Mouse (Mus musculus) frontal cortex, adult (tissue): ENCODE data around the gene Nemp1.

ENCODE experiments used
- ATAC-seq: cut with Nextera tagmentation; 2 replicates; pipeline ENCODE4 v1.9.2; 2017; ENCODE audit warnings: mild to moderate bottlenecking, moderate library complexity, mixed read lengths; ENCODE audit not compliant: low TSS enrichment

The Nemp1 gene

GRCm38 (mm10) chr10:127666501-127667268 lies at the start of gene Nemp1:
Nemp1 (plus strand) TSS chr10:127666901.
- ATAC-seq = peak; percentile 13

- ATAC-seq = no peak
Measured at GRCm38 (mm10) chr10:127617294-127617693, 49.4 kb upstream of the Nemp1 start.

- ATAC-seq = no peak
Measured at GRCm38 (mm10) chr10:127618173-127618572, 48.5 kb upstream of the Nemp1 start.

- no peak for ATAC-seq
Measured at GRCm38 (mm10) chr10:127619119-127619721, 47.5 kb upstream of the Nemp1 start.

GRCm38 (mm10) chr10:127619941-127620405 lies 46.7 kb upstream of the Nemp1 start:
- ATAC-seq = no peak

GRCm38 (mm10) chr10:127620406-127621190 lies 46.1 kb upstream of the Nemp1 start, which contains the start of gene Lrp1:
Lrp1 (minus strand) TSS chr10:127621148.
- ATAC-seq = no peak

- ATAC-seq = peak; percentile 85
Measured at GRCm38 (mm10) chr10:127621191-127622056, 45.3 kb upstream of the Nemp1 start.

- 0 out of 2 replicates have a peak, but pooled peaks have one; percentile 1 for ATAC-seq
Measured at GRCm38 (mm10) chr10:127622057-127622392, 44.7 kb upstream of the Nemp1 start.

- ATAC-seq = no peak
Measured at GRCm38 (mm10) chr10:127622661-127623060, 44.0 kb upstream of the Nemp1 start.

- no peak for ATAC-seq
Measured at GRCm38 (mm10) chr10:127623439-127624216, 43.1 kb upstream of the Nemp1 start.

- ATAC-seq = no peak
Measured at GRCm38 (mm10) chr10:127626433-127626832, 40.3 kb upstream of the Nemp1 start.

- no peak for ATAC-seq
Measured at GRCm38 (mm10) chr10:127631261-127632214, 35.2 kb upstream of the Nemp1 start.

- no peak for ATAC-seq
Measured at GRCm38 (mm10) chr10:127632668-127633271, 33.9 kb upstream of the Nemp1 start.

GRCm38 (mm10) chr10:127640421-127640820 lies 26.3 kb upstream of the Nemp1 start:
- no peak for ATAC-seq

- peak; percentile 82 for ATAC-seq
Measured at GRCm38 (mm10) chr10:127641861-127642771, 24.6 kb upstream of the Nemp1 start.

GRCm38 (mm10) chr10:127642772-127643552 lies 23.7 kb upstream of the Nemp1 start, which contains the start of gene Stat6:
Stat6 (plus strand) TSS chr10:127642986.
- ATAC-seq = peak; percentile 54; the same call in 1 of the 2 replicates
